9 mouse cellular contexts compared by ENCODE assay signal in the genomic region with DNA sequence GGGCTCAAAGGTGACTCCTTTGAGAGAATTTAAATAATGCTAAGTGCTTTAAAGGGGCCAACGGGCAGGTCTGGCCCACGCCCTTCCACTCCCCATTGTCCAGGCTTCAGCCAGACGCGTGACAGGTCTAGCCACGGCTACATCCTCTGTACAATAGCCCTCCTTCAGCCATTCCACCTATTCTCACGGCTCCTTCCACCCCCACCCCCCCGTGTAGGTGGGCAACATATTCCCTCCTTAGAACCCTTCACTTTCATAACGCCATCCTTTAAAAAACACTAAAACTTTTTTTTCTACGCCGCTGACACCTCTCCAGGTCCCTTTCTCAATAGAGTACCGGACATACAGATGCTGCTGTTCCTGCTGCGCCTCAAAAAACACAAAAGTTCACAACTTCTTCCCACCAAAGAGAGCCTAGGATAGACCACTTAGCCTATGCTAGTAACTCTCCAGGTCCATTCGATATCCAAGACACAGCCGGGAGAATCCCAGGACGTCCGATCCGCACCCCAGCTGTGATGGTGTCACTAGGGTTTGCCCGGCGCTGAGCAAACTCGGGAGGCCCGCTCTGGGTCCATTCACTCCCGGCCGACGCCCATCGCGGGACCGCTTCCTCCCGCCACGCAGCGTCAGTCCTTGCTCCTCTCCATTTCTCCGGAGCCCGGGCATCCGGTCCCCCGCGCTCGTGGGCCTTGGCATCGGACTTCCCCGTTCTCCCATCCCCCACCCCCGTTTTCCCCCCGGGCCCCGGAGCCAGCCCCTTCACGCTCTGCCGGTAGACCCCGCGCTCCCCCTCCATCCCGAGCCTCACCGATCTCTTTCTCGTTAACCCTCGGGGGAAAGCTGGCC. TPM values are rescaled to one million over a fixed set of nuclear protein-coding genes. Genes with fewer than 3 reads are reported as not detected.
DNase-seq lines count a peak whose midpoint lies in the region; ATAC-seq lines count a peak whose summit lies in the region.
"Had no signal": no experiment of that assay in that cellular context is flagged by ENCODE, and none has a peak within 500 bp of the region (broad histone marks: within the 10 kb centered on the region; RNA-seq: fewer than 3 reads in every experiment).

No protein-coding gene starts in this region.

- WGBS in intestine, embryonic 14.5 days = 1% methylated on average over 49 of the region's 49 CpGs
- 2% methylated on average over 49 of the region's 49 CpGs for WGBS in limb, embryonic 12.5 days
- WGBS in midbrain, embryonic 11.5 days = 3% methylated on average over 48 of the region's 49 CpGs

- peak overlapping the region; percentile 95 for H3K4me3 ChIP-seq in intestine, embryonic 14.5 days (ENCODE audit: low read depth, low read length)
- peak overlapping the region; percentile 92 for H3K4me3 ChIP-seq in limb, embryonic 12.5 days (replicated peaks)
- peak overlapping the region; percentile 96 for H3K4me3 ChIP-seq in midbrain, embryonic 11.5 days (ENCODE audit: low read depth, low read length)

- peak overlapping the region; percentile 99 for H3K9ac ChIP-seq in intestine, embryonic 14.5 days (ENCODE audit: low read length)
- H3K9ac ChIP-seq in limb, embryonic 12.5 days (replicated peaks) = peak overlapping the region; percentile 95
- peak overlapping the region; percentile 99 for H3K9ac ChIP-seq in midbrain, embryonic 11.5 days (ENCODE audit: low read length)

- no peaks in the 10 kb centered on the region for H3K9me3 ChIP-seq in intestine, embryonic 14.5 days (ENCODE audit: control insufficient read depth, low read length)
- H3K9me3 ChIP-seq in limb, embryonic 12.5 days = no peaks in the 10 kb centered on the region
- H3K9me3 ChIP-seq in midbrain, embryonic 11.5 days (ENCODE audit: control insufficient read depth, low read length) = no peaks in the 10 kb centered on the region

- peak overlapping the region; percentile 91 for H3K4me2 ChIP-seq in intestine, embryonic 14.5 days (ENCODE audit: low read length)
- peak overlapping the region; percentile 90 for H3K4me2 ChIP-seq in limb, embryonic 12.5 days
- H3K4me2 ChIP-seq in midbrain, embryonic 11.5 days = peak overlapping the region; percentile 84

- DNase-seq in layer of hippocampus, adult 18-20 months (ENCODE audit: low spot score in 2 of 2) = peak; percentile 11 to 24
- DNase-seq in layer of hippocampus, adult 9-10 months (ENCODE audit: low spot score) = no peak
- peak; percentile 47 for DNase-seq in gastrocnemius, postnatal 25 days
- DNase-seq in intestine, embryonic 14.5 days (ENCODE audit: low spot score) = peak; percentile 83
- peak; percentile 90 for DNase-seq in midbrain, embryonic 11.5 days (ENCODE audit: low spot score, missing footprints)
- DNase-seq in spleen, postnatal 4 days (ENCODE audit: low spot score in 2 of 2) = peak; percentile 64 to 84

- H3K27me3 ChIP-seq in intestine, embryonic 14.5 days (replicated peaks; ENCODE audit: control insufficient read depth, insufficient read depth, low read length) = no peaks in the 10 kb centered on the region
- H3K27me3 ChIP-seq in limb, embryonic 12.5 days = no peaks in the 10 kb centered on the region
- no peaks in the 10 kb centered on the region for H3K27me3 ChIP-seq in midbrain, embryonic 11.5 days (ENCODE audit: control insufficient read depth, insufficient read depth, low read length)
- H3K27me3 ChIP-seq: Patski had no signal

- peaks cover 15% of the 10 kb centered on the region; the same call in 1 of the 2 replicates for H3K4me1 ChIP-seq in intestine, embryonic 14.5 days (replicated peaks; ENCODE audit: control insufficient read depth, insufficient read depth, low read length)
- H3K4me1 ChIP-seq in limb, embryonic 12.5 days (replicated peaks) = peaks cover 20% of the 10 kb centered on the region
- peaks cover 7% of the 10 kb centered on the region for H3K4me1 ChIP-seq in midbrain, embryonic 11.5 days (ENCODE audit: control insufficient read depth, insufficient read depth, low read length)

- ATAC-seq in common myeloid progenitor, adult 5-6 weeks (replicated peaks; ENCODE audit: low read depth, poor library complexity, severe bottlenecking) = peak; percentile 28
- ATAC-seq in intestine, embryonic 14.5 days (replicated peaks; ENCODE audit: low FRiP score, low TSS enrichment, low read depth) = peak; percentile 32
- peak; percentile 21; the same call in 1 of the 2 replicates for ATAC-seq in limb, embryonic 12.5 days (ENCODE audit: insufficient number of reproducible peaks, insufficient read depth, low FRiP score, low TSS enrichment, low read depth)
- ATAC-seq in midbrain, embryonic 11.5 days (ENCODE audit: low FRiP score) = peak; percentile 47

- peaks cover 27% of the 10 kb centered on the region for H3K36me3 ChIP-seq in intestine, embryonic 14.5 days (ENCODE audit: control insufficient read depth, insufficient read depth, low read length)
- H3K36me3 ChIP-seq in limb, embryonic 12.5 days = peaks cover 30% of the 10 kb centered on the region
- peaks cover 7% of the 10 kb centered on the region; the same call in 1 of the 2 replicates for H3K36me3 ChIP-seq in midbrain, embryonic 11.5 days (ENCODE audit: control insufficient read depth, insufficient read depth, low read length)

- H3K27ac ChIP-seq in intestine, embryonic 14.5 days (ENCODE audit: low read depth) = peak overlapping the region; percentile 96
- peak overlapping the region; percentile 96 for H3K27ac ChIP-seq in limb, embryonic 12.5 days
- H3K27ac ChIP-seq in midbrain, embryonic 11.5 days (ENCODE audit: low read depth, low read length) = peak overlapping the region; percentile 95

RNA-seq across cellular contexts. Expression of gene Wsb1, which starts 0.7 kb away (rescaled TPM):
- total RNA-seq in layer of hippocampus, adult 18-20 months (2021) = 10 to 100 TPM; 78.1 to 80.3 TPM
- 118 and 127 TPM in 2 replicates for total RNA-seq in common myeloid progenitor, adult 5-6 weeks (2017)
- 10 to 100 TPM in 1 of 2 experiments, 1 to 10 TPM in 1; 7.5 to 14.0 TPM for total RNA-seq in gastrocnemius, postnatal 25 days (2021)
- 282 and 315 TPM in 2 replicates for polyA plus RNA-seq in intestine, embryonic 14.5 days (2014; fragmentation: Nextera tagmentation; extraction: Ambion mirVana)
- polyA plus RNA-seq in limb, embryonic 12.5 days (2016; fragmentation: Nextera tagmentation; extraction: Ambion mirVana) = 446 and 475 TPM in 2 replicates
- 425 and 498 TPM in 2 replicates for polyA plus RNA-seq in midbrain, embryonic 11.5 days (2014; fragmentation: Nextera tagmentation; extraction: Ambion mirVana)

RNA-seq across cellular contexts. Expression of gene Gm9964, which starts 42.9 kb away (rescaled TPM):
- total RNA-seq in layer of hippocampus, adult 18-20 months (2021) = under 1 TPM in 1 of 2 experiments, not detected in 1; 0.48 TPM
- total RNA-seq in common myeloid progenitor, adult 5-6 weeks (2017) = not detected in 2 replicates
- not detected for total RNA-seq in gastrocnemius, postnatal 25 days (2021)
- polyA plus RNA-seq in intestine, embryonic 14.5 days (2014; fragmentation: Nextera tagmentation; extraction: Ambion mirVana) = not detected in 2 replicates
- polyA plus RNA-seq in limb, embryonic 12.5 days (2016; fragmentation: Nextera tagmentation; extraction: Ambion mirVana) = not detected in 2 replicates
- not detected in 2 replicates for polyA plus RNA-seq in midbrain, embryonic 11.5 days (2014; fragmentation: Nextera tagmentation; extraction: Ambion mirVana)
- polyA plus RNA-seq: Patski had no signal
